Mouse (Mus musculus) ovary, postnatal 14 days (tissue): Measurements from ENCODE around the gene Clcn7.
A peak's percentile ranks its signal among the peaks of the same experiment; 100 is the strongest.

Experiments
- DNase-seq: peaks from one replicate; pipeline ENCODE4 v3.0.0; 2022; ENCODE audit warnings: low spot score

Clcn7 gene

DNA sequence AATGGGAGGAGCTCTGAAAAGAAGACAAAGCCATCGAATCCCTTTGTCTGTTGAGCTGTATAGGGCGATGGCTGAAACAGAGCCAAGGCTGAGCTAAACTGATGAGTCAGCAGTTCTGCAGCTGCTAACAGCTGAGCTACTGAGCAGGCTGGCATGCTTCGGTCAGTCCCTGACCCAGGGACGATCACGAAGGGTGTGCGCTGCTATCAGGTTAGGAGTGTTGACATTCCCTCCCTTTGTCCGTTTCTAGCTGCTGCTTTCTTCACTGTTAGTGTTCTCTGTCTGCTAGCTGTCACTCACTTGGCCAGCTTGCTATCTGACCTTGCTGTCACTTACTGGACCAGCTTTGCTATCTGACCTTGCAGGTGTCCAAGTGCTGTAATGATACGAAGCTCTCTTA is 6.1 kb upstream of the Clcn7 start:
- no peak for DNase-seq

DNA sequence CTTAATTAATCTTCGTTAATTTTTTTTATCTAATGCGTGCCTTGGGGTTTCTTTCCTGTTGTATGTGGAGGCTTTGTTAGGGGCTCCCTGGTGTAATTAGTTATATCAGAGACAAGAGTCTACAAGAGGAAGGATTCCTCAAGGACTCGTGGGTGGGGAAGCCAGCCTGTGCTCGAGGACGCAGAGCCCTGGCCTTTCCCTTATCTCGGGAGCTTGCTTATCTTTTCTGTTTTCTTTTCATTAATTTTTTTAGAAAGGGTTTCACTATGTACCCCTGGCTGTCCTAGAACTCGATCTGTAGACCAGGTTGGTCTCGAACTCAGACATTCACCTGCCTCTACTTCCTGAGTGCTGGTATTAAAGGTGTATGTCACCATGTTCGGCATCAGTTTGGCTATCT is 5.5 kb upstream of the Clcn7 start:
- DNase-seq = no peak

DNA sequence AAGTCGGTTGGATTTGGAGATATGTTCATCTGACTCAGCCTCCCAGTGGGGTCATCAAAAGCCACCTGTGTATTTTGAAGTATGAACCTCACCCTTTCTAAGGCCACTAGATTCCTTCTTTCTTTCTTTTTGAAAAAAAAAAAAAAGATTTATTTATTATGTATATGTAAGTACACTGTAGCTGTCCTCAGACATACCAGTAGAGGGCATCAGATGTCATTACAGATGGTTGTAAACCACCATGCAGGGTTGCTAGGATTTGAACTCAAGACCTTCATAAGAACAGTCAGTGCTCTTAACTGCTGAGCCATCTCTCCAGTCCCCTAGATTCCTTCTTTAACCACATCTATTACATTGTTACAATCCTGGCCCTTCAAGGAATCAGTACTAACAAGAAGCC is 3.1 kb upstream of the Clcn7 start:
- DNase-seq = no peak

DNA sequence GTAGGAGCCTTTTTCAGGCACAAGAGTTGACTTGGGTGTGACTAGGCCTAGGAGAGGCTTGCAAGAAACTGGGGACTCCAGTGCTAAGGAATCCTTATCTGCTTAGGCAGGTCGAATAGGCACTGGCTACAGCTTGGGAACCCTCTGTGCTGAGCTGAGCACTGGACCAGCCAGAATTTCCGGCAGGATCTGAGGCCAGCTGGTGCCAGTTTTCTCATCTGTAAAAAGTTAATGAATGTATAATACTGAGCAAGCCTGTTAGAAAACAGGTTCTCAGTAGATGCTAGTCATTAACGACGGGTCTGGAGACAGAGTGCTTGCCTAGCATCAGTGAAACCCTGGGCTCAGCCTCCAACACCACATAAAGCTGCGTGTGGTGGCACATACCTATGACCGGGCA is 2.4 kb downstream of the Clcn7 start:
- no peak for DNase-seq

DNA sequence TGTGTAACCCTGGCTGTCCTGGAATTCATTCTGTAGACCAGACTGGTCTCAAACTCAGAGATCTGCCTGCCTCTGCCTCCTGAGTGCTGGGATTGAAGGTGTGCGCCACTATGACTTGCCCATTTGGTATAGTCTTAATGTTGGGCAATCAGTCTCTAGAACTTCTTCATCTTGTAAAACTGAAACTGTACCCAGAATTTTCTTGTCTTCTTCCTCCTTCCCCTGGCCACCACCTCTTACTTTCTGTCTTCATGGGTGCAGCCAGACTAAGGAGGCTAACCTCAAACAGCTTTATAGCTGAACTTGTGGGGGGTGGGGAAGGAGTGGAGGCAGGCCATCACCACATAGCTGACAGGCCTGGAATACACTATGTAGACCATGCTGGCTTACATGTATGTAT is 5.6 kb downstream of the Clcn7 start:
- no peak for DNase-seq

DNA sequence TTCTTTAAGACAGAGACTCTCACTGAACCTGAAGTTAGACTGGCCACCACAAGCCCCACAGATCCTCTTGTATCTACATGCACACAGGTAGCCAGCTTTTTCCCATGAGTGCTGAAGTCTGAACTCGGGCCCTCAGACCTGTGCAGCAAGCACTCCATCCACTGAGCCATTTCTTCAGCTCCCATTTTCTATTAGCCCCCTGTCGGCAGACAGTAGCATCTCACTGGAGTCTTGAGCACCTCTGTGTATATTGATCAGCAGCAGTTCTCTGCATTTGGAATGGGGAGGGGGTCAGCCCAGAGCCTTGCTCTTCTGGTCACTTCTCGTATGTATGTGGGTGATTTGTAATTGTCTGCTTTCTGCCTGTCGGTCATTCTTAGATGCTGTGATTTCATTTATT is 6.8 kb downstream of the Clcn7 start:
- DNase-seq = no peak

DNA sequence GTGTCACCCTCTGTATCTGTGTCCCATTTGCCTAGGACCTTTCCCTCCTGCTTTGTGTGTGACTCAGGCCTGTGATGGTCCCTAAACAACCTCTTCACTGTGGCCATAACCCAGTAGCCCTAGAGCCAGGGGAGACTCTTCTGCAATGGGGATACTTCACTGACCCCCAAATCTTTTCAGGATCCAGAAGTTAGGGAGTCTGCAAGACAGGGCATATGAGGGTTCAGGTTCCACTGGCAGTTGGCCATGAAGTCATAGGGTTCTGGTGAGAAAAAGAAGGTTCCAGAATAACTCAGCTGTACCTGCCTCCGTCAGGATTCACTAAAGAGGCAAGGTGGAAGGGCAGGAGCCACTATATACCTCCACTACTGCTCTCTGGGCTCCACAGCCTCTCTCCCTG is 29.0 kb downstream of the Clcn7 start, which contains the start of gene Ccdc154:
Ccdc154 (plus strand) TSS at position 301 of the 400 bp plus-strand sequence.
- DNase-seq = no peak

DNA sequence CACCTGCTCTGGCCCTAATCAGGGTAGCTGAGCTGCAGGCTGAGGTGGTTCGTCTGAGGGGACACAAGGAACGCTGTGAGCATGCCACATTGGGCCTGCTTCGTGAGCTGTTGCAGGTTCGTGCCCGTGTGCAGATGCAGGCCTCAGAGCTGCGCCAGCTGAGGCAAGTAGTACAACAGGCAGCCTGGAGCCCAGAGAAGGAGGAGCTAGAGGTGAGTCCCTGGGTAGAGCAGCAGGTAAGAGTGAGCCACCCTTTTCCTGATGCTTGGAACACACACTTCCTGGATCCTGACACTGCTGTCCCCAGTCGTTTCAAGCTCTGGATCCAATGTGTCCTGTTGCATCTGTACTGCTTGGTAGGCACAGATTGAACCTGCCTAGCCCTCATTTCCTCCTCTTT is 30.2 kb downstream of the Clcn7 start:
- DNase-seq = no peak

DNA sequence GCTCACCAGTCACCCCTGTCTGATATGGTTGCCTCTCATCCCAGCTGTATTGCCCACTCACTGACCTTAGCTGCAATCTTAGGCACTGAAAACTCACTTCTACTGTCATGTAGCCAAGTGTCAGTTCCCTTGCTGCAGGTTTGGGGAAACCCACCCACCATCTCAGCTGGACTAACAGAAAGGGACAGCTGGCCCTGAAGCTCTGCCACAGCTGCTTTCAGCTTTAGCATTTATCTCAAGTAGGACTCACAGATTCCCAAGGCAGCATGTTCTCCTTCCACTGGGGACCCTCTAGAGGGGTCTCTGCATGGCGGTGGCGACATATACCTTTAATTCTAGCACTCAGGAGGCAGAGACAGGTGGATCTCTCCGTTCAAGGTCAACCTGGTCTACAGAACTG is 31.6 kb downstream of the Clcn7 start:
- no peak for DNase-seq

DNA sequence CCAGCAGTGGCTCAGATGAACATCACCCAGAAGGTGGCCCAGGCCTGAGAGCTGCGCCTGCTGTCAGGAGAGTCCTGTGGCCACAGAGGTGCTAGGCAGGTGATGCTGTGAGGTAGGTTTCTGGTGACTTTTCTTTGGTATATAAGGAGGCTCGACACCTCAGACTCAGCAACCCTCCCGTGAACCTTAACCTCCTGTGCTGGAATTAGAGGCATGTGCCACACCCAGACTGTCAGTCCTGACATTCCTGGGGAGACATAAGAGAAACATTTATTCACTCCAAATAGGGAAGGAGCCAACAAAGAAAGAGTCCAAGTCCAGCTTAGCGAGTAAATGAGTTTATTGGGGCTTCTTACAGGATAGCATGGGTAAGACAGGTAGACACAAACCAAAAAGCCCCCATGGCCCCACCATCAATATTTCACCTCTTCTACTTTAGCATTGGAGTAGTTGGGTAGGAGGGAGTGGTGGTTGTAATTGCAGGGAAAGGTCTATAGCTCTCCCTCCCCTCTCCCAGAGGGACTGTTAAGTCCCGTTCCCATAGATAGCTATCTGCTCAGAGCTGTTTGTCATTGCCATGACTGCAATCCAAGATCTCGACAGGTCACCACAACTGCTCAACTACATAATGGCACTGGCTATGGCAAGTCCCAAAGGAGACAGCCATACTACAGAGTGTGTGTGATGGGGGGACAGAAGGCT is 32.9 kb downstream of the Clcn7 start:
- DNase-seq = no peak

DNA sequence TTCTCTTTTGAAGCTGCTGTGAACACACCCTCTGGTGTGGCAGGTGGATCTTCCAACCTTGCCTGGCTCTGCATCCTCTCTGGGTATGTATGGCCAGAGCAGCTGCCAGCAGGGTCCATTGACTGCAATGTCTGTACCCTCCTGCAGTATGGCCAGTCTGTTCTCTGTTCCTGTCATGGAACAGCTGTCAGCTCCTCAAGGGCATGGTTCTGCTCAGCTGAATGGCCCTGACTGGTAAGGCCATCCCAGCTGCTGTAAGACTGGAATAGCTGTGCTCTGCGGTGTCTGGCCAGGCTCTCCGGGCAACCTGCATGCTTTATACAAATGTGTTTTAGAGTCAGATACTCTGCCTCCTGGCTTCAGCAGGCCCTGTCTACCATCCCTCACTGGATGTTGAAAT is 36.5 kb downstream of the Clcn7 start:
- no peak for DNase-seq

DNA sequence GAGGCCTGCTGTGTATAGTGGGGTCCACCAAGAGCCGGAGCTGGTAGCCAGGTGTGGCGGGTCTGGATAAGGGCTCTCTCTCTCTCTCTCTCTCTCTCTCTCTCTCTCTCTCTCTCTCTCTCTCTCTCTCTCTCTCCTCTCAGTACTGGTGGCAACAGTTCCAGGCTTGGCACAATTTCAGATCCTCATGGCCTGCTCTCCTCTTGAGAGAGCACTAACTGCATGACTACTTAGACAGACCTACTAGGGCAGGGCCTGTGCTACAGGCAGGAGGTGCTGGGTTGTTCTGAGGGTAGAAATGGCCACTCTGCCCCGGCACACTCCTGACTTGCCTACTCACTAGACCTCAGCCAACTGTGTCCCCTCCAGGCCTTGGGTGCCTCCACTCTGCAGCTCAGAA is 39.4 kb downstream of the Clcn7 start:
- no peak for DNase-seq

DNA sequence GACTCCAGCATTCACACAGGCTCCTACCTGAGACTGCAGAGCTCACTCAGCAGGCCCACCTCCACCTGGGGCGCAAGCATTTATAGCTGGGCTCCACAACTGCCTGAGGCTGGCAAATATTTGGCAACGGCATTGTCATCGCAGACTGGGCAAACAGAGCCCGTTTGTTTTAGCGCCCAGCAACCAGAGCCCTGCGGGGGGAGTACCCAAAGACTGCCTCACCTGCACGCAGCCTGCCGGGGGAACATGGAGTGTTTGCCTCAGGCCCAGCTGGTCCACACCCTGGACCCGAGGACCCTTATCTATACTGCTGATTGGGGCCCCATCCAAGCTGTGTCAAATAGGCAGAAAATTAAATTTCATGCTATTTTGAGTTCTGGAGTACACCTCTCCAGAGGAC is 42.2 kb downstream of the Clcn7 start, which contains the start of gene Gm38655:
Gm38655 (minus strand) TSS at position 61 of the 400 bp plus-strand sequence.
- DNase-seq = no peak

DNA sequence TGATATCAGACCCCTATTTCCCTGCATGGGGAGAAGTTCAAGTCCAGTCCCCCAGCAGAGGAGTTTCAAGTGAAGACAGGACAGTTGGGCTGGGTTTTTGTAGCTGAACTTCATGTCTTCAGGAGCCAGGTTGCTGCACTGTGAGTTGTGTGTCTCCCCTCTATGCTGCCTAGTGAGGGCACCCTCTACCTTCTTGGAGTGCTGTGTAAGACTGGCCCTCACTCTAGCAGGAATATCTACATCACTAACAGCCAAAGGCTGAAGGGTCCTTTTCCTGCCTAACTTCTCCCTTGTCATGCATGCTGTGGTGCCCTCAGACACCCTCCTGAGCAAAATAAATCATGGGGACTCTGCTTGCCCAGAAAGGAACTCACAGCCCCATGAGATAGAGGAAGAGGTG is 50.0 kb downstream of the Clcn7 start:
- no peak for DNase-seq

DNA sequence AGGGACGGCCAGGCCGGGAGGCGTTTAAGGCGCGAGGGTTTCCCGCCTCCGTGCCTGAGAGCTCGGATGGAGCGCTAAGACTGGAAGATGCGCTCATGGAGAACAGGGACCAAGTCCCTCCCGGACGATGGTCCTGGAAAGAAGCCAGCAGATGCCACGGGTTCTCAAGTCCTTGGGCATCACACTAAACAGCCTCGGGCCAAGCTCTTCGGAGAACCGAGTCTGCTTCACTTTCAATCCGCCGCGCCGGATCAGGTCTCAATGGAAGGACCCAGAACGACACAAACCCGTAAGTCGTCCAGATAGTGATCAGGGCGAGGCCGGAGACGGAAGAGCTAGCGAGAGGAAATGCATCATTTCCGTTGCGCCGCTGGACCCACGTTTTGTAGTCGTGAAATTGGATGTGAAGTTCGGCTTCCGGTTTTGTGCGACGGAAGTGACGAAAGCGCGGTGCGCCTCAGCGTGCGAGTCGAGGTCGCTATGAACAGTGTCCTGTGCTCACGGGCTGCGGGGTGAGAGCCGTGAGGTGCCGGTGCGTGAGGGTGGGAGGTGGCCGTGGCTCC is 51.0 kb downstream of the Clcn7 start, which contains the start of gene BC003965:
BC003965 (plus strand) TSS at position 426 of the 563 bp plus-strand sequence.
- peak; percentile 97 for DNase-seq

DNA sequence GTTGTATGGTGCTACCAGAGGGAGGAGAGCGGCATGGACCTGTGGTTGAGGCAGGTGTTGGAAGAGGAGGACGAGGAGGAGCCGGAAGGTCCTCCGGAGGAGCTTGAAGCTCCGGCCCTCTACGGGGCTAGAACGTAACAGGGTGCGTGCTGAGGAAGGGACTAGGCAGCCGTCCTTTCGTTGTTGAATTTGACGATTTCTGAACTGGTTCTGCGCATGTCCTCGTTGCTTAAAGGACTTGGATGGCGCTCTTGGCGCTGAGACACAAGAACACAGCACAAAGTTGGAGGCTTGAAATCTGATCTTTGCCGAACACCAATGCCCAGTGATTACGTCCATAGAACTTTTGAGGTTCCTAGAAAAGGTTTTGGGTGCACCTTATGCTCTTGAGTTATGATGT is 51.8 kb downstream of the Clcn7 start:
- DNase-seq = no peak

DNA sequence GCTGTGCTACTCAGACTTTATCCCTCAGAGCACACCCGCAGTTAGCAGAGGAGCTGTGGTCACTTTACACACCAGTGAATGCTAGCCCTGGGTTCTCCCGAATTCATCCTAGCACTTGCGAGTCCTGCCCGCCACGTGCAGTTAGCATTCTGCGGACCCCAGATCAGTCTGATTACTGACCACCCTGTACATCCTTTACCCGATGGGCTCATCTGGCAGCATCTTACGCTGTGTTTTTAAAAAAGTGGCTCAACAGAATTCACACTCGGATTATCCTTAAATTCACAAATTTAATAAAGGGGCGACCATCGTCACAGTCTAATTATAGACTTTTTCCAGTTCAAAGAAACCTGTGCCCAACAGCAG is 54.6 kb downstream of the Clcn7 start:
- DNase-seq = no peak

DNA sequence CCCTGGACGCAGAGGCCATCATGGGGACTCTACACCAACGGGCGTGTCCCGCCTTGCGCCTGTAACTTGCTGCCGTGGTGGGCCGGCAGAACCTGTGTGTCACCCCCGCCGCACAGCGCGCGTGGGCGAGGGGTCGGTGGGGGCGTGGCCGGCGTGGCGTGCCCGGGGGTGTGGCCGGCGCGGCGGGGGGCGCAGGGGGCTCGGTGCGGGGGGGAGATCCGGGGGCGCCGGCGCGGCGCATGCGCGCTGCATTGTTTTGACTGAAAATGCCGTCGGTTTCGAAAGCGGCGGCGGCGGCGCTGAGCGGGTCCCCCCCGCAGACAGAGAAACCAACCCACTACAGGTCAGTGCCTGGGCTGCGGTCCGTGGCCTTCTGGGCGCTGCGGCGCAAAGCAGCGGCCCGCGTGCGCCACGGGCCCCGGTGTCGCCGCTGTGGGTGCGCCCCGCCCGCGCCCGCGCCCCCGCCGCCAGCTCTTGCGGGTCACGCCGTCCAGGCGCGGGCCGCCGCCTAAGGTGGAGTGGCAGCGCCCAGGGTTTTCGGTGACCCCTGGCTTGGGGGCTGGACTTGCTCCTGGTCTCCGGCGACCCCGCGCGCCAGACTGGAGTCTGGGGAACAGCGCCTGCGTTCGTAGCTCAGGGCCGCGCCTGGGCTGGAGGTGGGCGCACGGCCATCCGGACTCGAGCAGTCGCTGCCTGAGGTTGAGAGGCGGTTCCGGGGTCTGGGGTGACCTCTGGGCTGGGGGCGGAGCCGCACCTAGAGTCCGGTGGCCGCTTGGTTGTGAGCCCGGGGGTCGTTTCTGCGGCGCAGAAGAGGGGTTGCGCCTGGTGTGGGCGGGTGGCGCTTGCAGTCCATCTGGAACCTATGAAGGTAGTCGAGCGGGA is 55.2 kb downstream of the Clcn7 start, which contains the start of gene Unkl:
Unkl (plus strand) TSS at position 248 of the 882 bp plus-strand sequence.
- DNase-seq = peak; percentile 68

DNA sequence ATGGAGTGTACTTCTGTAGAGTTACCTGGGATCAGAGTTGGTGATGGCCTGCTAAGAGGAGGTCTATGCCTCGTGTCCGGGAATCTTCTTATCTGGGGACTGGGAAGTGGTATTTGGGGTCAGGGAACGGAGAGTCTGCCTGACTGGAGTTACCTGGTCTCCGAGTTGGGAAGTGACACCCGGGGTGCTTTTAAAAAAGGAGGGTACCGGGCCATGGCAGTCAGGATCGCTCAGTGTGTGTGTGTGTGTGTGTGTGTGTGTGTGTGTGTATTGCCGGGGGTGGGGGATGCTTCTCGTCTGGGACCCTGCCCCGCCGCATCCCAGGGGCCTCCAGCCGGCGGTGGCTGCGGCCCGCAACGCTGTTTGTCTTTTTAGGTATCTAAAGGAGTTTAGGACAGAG is 55.9 kb downstream of the Clcn7 start:
- no peak for DNase-seq

DNA sequence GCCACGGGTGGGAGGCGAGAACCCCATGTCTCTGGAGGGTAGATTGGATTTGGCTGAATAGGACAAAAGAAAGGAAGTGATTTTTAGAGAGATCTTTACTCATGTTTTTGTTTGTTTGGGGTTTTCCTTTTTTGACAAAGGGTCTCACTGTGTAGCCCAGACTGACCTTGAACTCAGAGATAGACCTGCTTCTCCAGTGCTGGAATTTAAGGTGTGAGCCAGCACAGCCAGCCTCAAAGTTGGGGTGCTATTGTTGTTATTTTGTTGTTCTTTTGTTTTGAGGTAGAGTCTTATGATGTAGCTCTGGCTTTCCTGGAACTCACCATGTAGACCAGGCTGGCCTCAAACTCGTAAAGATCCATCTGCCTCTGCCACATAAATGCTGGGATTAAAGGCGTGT is 69.2 kb downstream of the Clcn7 start:
- DNase-seq = no peak

DNA sequence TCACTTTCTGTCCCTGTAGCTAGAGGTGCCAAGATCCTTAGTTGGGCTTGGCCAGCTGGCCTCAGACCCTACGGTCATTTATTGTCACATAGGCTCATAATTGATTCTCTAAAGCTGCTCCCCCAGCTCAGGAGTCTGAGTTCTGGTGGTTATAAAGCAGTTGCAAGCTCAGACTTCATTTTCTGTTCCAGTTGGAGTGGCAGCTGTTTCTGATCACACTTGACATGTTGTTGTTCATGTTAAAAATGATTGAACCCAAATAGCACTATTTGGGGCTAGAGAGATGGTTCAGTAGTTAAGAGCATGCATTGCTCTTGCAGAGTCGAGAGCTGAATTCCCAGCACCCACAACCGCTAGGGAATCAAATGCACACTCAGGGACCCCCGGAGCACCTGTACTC is 76.8 kb downstream of the Clcn7 start:
- no peak for DNase-seq

DNA sequence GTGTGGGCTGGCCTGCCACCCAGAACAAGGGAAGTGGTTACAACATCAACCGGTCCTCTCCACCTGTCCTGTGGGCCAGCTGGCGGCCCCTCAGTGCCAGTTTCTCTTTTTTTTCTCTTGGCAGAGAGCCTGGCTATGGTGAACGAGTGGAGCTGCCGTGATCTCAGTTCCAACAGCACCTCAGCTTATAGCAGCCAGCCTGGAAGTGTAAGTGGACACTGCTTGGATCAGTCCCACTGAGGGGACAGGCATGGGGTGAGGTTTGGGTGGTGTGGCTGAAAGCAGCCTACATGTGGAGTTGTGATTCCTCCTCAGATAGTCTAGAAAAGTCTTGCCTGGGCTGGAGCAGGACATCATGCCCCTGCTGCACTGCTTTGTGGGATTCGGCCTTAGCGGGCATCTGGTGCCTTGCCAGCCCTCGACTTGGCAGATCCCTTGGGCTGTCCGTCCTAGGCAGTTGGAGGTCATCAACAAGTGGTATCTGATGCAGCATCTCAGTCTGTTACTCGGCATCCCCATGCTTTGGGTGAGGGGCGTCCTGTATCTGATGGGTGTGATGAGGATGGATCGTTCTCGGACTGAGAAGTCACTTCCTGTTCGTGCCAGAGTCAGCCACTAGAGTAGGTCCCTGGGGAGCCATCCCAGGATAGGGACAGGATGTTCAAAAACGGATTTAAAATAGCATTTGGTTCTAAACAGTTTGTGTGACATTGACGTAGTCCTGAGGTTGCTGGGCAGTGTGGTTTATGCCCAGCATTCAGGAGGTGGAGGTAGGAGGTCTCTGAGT is 77.7 kb downstream of the Clcn7 start:
- DNase-seq = no peak
